Mouse (Mus musculus) heart, embryonic 14.5 days (tissue): Measurements from ENCODE around the gene Cacna1d. TPM values are rescaled to one million over a fixed set of nuclear protein-coding genes. Genes with fewer than 3 reads are reported as not detected.
A peak's percentile ranks its signal among the peaks of the same experiment; 100 is the strongest.

Experiments
- ATAC-seq: fragments of 200-750 bp; cut with Nextera tagmentation; 2 replicates; pipeline ENCODE4 v1.8.0; 2017; ENCODE audit warnings: low read depth, moderate TSS enrichment; ENCODE audit not compliant: insufficient number of reproducible peaks, insufficient read depth, low FRiP score
- H3K27ac ChIP-seq, 2 experiments: fragments of 200-500 bp in 1 of 2; fragments of 300-500 bp in 1 of 2; sonication (generic) in 1 of 2; replicated peaks in 1 of 2; 2 replicates each; pipeline ENCODE4 v1.5.1; 2012 to 2014; ENCODE audit warnings: low read depth in 2 of 2, low read length in 2 of 2, control low read depth in 1 of 2, mild to moderate bottlenecking in 1 of 2, mixed read lengths in 1 of 2; ENCODE audit not compliant: control insufficient read depth in 1 of 2, insufficient read depth in 1 of 2
- H3K27me3 ChIP-seq: fragments of 300-500 bp; sonication (generic); 2 replicates; pipeline ENCODE4 v1.6.1; 2014; ENCODE audit warnings: mild to moderate bottlenecking, low read length, control low read depth; ENCODE audit not compliant: control insufficient read depth, insufficient read depth
- H3K36me3 ChIP-seq: fragments of 300-500 bp; sonication (generic); 2 replicates; pipeline ENCODE4 v1.6.1; 2014; ENCODE audit warnings: mild to moderate bottlenecking, control low read depth, low read length, mixed read lengths; ENCODE audit not compliant: control insufficient read depth, insufficient read depth
- H3K4me1 ChIP-seq, 2 experiments: fragments of 200-500 bp in 1 of 2; fragments of 300-500 bp in 1 of 2; sonication (generic) in 1 of 2; 2 replicates each; pipeline ENCODE4 v1.6.1; 2012 to 2014; ENCODE audit warnings: low read length in 2 of 2, control low read depth in 1 of 2, mixed read lengths in 1 of 2; ENCODE audit not compliant: control insufficient read depth in 2 of 2, insufficient read depth in 2 of 2
- H3K4me2 ChIP-seq: fragments of 300-500 bp; sonication (generic); 2 replicates; pipeline ENCODE4 v1.6.1; 2014; ENCODE audit warnings: mild to moderate bottlenecking, low read length
- H3K4me3 ChIP-seq, 2 experiments: fragments of 200-500 bp in 1 of 2; fragments of 300-500 bp in 1 of 2; sonication (generic) in 1 of 2; 2 replicates each; pipeline ENCODE4 v1.5.1; 2012 to 2014; ENCODE audit warnings: low read length in 2 of 2, mild to moderate bottlenecking in 2 of 2, control low read depth in 1 of 2, low read depth in 1 of 2, moderate library complexity in 1 of 2; ENCODE audit not compliant: control insufficient read depth in 1 of 2, insufficient read depth in 1 of 2
- H3K9ac ChIP-seq: fragments of 300-500 bp; sonication (generic); 2 replicates; pipeline ENCODE4 v1.6.1; 2014; ENCODE audit warnings: mild to moderate bottlenecking, low read length
- H3K9me3 ChIP-seq: fragments of 300-500 bp; sonication (generic); 2 replicates; pipeline ENCODE4 v1.6.1; 2016; ENCODE audit warnings: low read length, control low read depth; ENCODE audit not compliant: control insufficient read depth
- WGBS: fragments of 180-500 bp; shearing (Covaris S2); extraction: QIAGEN DNeasy Blood & Tissue Kit; methylation state at CpG from one replicate; pipeline ENCODE4 v1.1.7; 2014; 5-methylcytosine and 5-hydroxymethylcytosine counted together
- polyA plus RNA-seq: library from polyadenylated mRNA; unstranded; fragments of >200 nt; fragmentation: Nextera tagmentation; extraction: Ambion mirVana; gene quantifications from 2 replicates; pipeline ENCODE4 v1.2.1, GENCODE M21; 2014

Gene Cacna1d
- 9.5 and 13.1 TPM in 2 replicates for polyA plus RNA-seq

DNA sequence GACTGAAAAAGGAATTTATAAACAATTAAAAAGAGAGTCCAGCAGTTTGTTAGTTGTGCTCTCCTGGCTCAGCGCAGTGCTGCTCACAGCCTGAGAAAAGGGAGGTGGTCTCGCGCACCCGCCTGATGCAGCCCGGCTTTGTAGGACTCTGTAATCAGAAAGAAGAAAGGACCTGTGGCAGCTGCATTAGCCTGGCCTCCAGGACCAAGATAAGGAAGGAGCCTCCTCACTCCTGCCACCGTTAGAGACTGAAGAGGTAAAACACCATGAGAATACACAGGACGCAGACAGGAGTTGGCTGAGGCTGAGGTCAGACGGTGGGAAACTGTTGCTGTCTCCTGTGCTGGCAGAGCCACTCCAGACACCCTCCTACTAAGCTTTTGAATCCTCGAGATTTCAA lies at the start of gene Cacna1d:
Gene Cacna1d, minus strand, starts transcription at position 114 of the 400 bp plus-strand sequence.
- Histone ChIP-seq H3K4me3 (peak within 1 kb of the TSS; percentile 25 to 26; a peak in 3 of 4 replicates), H3K4me1 (peaks cover 10 to 38% of the 10 kb centered on the region in 2 experiments), H3K9ac (peak within 1 kb of the TSS; percentile 69), H3K36me3 (peaks cover 48% of the 10 kb centered on the region), H3K27ac (peak within 1 kb of the TSS; percentile 73 to 79), H3K4me2 (peak within 1 kb of the TSS; percentile 55), H3K27me3 (no peaks in the 10 kb centered on the region), H3K9me3 (no peaks in the 10 kb centered on the region)
- 27% methylated on average over 9 of the region's 9 CpGs for WGBS
- ATAC-seq: peak; percentile 68

DNA sequence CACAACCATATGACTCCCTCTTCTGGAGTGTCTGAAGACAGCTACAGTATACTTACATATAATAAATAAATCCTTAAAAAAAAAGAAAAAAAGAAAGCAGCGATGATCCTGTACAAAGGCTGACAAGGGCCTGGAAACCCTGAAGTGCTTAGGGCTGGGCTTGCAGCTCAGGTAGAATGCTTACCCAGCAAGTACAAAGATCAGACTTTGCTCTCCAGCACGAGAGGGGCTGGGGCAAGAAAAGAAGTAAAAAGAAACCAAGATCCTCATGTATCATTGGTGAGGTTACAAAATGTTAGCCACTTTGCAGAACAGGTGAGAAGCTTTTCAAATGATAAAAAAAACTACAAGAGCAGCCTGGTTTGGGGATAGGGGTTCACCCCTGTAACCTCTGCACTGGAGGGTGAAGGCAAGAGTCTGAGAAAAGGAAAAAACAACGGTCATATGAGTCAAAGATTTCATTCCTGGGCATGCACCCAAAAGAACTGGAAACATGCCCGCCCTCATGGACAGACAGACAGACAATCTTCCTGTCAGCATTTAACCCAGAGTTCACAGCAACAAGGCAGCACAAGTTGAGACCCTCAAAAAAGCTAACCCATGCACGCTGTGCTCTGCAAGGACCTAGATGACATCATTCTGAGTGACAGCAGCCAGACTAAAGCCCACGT lies 42.7 kb upstream of the Cacna1d start:
- Histone ChIP-seq H3K9me3 (no peaks in the 10 kb centered on the region), H3K36me3 (0 out of 2 replicates have a peak, but pooled peaks cover 3% of the 10 kb centered on the region), H3K4me2 (no peak overlapping the region), H3K4me1 (peaks cover 9 to 16% of the 10 kb centered on the region in 2 experiments; a peak in 3 of 4 replicates), H3K4me3 (no peak overlapping the region), H3K27me3 (no peaks in the 10 kb centered on the region), H3K27ac (no peak overlapping the region), H3K9ac (no peak overlapping the region)
- 69% methylated on average over 6 of the region's 6 CpGs for WGBS
- no peak for ATAC-seq

DNA sequence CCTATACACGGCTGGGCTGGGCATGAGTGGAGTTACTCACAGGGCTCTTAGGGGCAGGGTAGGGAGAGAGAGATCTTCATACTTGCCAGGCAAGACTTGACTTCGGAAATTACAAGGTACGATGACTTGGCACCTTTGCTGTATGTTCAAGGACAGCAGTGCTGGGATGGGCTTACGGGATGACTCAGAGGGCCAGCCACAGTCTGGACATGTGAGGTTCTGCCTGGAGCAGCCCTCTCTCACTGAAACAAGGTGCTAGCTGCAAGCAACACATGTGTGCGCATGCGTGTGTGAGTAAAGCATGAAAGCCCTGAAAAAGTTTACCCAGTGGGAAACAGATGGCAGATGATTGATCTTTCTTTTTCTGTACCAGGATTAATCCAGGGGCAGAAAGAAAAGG lies 40.6 kb upstream of the Cacna1d start:
- no peak overlapping the region for H3K4me3 ChIP-seq
- no peak overlapping the region for H3K27ac ChIP-seq
- H3K27me3 ChIP-seq: no peaks in the 10 kb centered on the region
- WGBS: 91% methylated on average over 6 of the region's 6 CpGs
- no peak overlapping the region for H3K4me2 ChIP-seq
- no peaks in the 10 kb centered on the region for H3K9me3 ChIP-seq
- H3K9ac ChIP-seq: no peak overlapping the region
- no peak for ATAC-seq
- H3K4me1 ChIP-seq: peaks cover 9 to 18% of the 10 kb centered on the region in 2 experiments; a peak in 3 of 4 replicates
- peaks cover 13% of the 10 kb centered on the region for H3K36me3 ChIP-seq

DNA sequence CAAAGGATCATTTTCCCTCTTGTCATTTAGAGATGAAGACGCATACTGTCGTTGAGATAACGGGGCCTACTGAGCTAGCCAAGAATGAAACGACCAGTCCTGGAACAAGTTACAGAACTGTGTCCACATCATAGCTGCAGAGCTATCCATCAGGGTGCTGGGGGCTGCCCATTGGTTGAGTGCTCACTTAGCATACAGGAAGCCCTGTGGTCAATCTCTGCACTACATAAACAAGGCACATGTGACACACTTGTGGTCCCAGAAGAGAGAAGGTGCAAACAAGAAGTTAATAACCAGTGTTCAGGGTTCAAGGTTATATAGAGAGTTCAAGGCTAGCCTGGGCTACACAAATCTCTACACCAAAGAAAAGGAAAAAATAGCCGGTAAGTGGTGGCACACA lies 40.2 kb upstream of the Cacna1d start:
- no peak for ATAC-seq
- WGBS: 68% methylated on average over 5 of the region's 5 CpGs
- H3K9me3 ChIP-seq: no peaks in the 10 kb centered on the region
- no peak overlapping the region for H3K4me3 ChIP-seq
- peaks cover 9 to 18% of the 10 kb centered on the region in 2 experiments; a peak in 3 of 4 replicates for H3K4me1 ChIP-seq
- no peak overlapping the region for H3K4me2 ChIP-seq
- H3K27ac ChIP-seq: no peak overlapping the region
- peaks cover 17% of the 10 kb centered on the region for H3K36me3 ChIP-seq
- no peak overlapping the region for H3K9ac ChIP-seq
- H3K27me3 ChIP-seq: no peaks in the 10 kb centered on the region

DNA sequence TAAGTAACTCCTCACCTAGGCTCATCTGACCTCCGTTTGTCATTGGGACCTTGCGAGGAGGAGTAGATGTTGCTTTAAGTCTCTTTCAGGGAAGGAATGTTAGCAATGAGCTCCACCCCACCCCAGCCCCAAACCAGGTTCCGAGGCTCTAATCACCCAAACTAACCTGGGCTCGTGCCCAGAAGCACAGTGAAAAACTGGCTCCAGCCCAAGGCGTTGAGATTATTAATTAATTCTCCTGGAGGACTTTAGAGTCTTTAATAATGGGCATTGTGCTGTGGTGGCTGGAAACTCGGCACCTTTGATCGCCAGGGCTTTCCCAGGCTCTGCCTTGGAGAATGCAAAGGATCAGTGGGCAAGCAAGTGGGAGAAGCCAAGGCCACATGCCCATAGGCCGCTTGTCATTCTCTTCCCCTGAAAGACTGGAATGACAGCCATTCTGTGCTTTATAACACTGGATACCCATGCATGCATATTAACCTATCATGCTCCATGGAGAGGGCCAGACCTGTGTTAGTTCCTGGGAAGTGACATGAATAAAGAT lies 39.5 kb upstream of the Cacna1d start:
- WGBS: 44% methylated on average over 8 of the region's 8 CpGs
- Histone ChIP-seq H3K9ac (no peak overlapping the region), H3K27ac (peak overlapping the region in 1 of 2 experiments; percentile 53; a peak in 2 of 4 replicates), H3K27me3 (no peaks in the 10 kb centered on the region), H3K36me3 (peaks cover 23% of the 10 kb centered on the region), H3K4me3 (no peak overlapping the region), H3K4me2 (peak overlapping the region; percentile 25), H3K9me3 (no peaks in the 10 kb centered on the region), H3K4me1 (peaks cover 9 to 18% of the 10 kb centered on the region in 2 experiments; a peak in 3 of 4 replicates)
- ATAC-seq: 0 out of 2 replicates have a peak, but pooled peaks have one; percentile 11

DNA sequence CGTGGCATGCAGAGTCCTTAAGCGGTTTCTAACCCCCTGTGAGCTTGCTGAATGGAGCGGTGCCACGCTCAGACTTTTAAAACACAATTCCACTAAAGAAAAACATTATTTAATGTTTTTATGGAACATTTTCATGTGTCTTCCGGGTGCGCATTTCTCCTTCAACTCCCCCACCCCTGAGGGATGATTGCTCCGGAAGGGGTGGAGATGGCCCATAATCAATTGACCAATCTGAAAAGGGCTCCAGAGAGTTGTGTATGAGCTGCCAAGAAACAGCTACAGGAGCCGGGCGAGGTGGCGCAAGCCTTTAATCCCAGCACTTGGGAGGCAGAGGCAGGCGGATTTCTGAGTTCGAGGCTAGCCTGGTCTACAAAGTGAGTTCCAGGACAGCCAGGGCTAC lies 38.2 kb upstream of the Cacna1d start:
- no peak overlapping the region for H3K9ac ChIP-seq
- 94% methylated on average over 12 of the region's 12 CpGs for WGBS
- no peak overlapping the region for H3K4me2 ChIP-seq
- H3K4me1 ChIP-seq: peaks cover 12 to 18% of the 10 kb centered on the region in 2 experiments; a peak in 3 of 4 replicates
- H3K4me3 ChIP-seq: no peak overlapping the region
- H3K27me3 ChIP-seq: no peaks in the 10 kb centered on the region
- no peak overlapping the region for H3K27ac ChIP-seq
- H3K9me3 ChIP-seq: no peaks in the 10 kb centered on the region
- ATAC-seq: no peak
- peaks cover 36% of the 10 kb centered on the region for H3K36me3 ChIP-seq

DNA sequence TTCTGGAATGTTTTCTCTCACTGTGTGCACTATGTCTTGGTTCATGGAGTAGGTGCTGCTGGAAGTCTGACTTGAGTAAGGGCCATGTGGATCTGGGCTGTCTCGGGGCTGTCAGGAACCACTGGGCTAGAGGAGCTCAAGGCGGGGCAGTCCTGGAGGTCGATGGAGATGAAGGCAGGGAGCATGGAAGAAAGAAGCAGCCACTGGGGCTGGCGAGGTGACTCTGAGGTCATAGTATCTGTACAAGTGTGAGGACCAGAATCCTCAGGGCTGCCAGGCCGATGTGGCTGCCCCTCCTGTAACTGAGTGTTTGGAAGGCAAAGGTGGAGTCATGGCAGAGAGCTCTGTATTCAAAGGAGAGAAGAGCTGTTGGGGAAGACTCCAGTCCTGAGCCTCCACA lies 37.7 kb upstream of the Cacna1d start:
- H3K4me1 ChIP-seq: peaks cover 12 to 18% of the 10 kb centered on the region in 2 experiments; a peak in 3 of 4 replicates
- ATAC-seq: no peak
- H3K9me3 ChIP-seq: no peaks in the 10 kb centered on the region
- WGBS: 54% methylated on average over 5 of the region's 5 CpGs
- H3K36me3 ChIP-seq: peaks cover 41% of the 10 kb centered on the region
- H3K27ac ChIP-seq: no peak overlapping the region
- H3K9ac ChIP-seq: no peak overlapping the region
- H3K27me3 ChIP-seq: no peaks in the 10 kb centered on the region
- H3K4me3 ChIP-seq: no peak overlapping the region
- no peak overlapping the region for H3K4me2 ChIP-seq
